Mouse (Mus musculus) skeletal muscle tissue, adult 2 months (tissue): ENCODE results near the gene Baz2b.
"Not testable (repeated sequence)": the region's sequence is repeated elsewhere in the genome, so short reads cannot be mapped to it uniquely, and the experiment has no call there.

Experiments
- DNase-seq: peaks from one replicate; pipeline ENCODE4 v3.0.0-alpha.2; 2012; ENCODE audit warnings: low read depth, low spot score

Baz2b gene

DNA sequence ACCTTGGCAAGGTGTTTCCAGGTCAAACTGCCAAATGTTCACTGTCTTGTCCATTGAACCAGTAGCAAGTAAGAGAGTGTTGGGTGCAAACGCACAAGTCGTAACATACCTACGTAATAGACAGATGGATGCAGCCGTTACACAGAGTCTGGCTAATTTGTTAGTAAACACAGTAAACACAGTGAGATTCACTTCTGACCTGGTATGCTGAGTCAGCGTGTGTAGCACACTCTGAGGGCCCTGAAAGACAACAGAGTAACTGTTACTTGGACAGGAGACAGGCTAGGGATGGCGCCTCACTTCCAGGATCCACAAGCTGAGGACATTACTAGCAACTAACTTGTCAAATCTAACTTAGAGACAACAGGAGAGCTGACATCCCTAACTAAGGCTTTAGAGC, 347.0 kb downstream of the Baz2b start:
- DNase-seq: no peak

DNA sequence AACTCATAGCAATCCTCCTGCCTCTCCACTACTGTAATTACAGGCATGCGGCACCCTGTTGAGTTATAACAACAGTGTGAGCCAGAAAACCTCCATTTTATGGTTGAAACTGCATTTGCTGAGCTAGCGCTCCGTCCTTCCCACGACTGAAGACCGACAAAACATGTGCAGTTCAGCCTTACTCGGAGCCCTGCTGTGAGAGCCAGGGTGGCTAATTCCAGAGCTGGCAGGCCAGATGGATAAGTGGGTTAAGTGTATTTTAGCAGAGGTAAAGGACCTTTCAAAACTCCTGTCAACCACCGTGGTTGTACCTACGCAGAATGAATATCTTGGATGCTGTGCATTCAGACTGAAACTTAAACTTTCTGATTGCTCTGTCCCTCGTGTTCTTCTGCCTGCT, 355.3 kb downstream of the Baz2b start:
- DNase-seq: no peak

DNA sequence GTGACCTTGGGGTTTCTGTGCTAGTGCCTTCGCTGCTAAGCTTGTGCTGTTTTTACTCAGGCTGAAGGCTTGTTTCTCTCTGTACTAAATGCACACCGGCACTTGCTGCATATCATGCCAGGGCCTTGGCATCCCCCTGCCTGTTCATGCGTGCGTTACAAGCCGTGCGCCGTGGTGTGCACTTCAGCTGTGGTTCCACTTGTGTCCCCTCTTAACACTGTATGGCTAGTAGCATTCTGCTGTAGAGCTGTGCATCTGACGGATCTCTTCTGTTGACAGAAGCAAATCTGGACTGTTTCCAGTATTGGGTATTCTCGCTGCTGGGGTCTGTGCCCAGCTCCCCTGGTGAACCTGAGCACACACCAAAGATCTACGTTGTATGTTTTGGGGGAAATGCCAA, 356.1 kb downstream of the Baz2b start:
- DNase-seq: no peak

DNA sequence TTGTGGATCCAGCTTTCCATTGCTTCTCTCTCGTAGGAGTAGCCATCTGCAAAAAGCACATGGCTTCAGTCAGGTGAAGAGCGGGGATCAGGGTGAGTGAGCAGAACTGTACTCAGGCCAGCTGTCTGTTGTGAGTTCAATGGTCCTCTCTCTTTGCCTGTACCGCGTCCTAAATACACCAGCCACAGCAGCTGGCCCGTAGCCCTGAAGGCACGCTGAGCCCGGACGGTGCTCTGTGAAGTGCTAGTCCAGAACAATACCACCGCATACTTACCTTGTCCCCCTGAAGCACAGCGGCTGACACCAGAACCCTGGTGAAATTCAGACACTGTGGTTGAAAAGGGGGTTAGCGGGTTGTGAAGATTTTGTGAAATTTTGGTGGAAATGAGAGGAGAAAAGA, 356.7 kb downstream of the Baz2b start:
- no peak for DNase-seq

DNA sequence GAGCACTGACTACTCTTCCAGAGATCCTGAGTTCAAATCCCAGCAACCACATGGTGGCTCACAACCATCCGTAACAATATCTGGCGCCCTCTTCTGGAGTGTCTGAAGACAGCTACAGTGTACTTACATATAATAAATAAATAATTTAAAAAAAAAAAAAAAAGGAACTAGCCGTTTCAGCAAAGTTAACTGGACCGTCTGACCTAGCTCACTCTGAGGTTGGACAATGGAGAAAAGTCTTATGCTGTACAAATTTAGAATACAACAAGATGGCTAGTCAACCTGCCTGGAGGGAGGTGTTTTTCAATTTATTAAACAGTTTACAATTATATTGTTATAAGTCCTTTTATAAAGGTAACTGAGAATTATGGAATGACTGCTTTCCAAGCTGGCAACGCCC, 357.8 kb downstream of the Baz2b start:
- not testable (repeated sequence) for DNase-seq
